Mouse (Mus musculus) right cerebral cortex, postnatal 36 days (tissue): ENCODE measurements around the gene Tmem245.

Experiments
- DNase-seq, 2 experiments: peaks; one replicate each; pipeline ENCODE4 v3.0.0; 2022; ENCODE audit warnings: low spot score in 2 of 2, mixed read lengths in 1 of 2

The Tmem245 gene

DNA sequence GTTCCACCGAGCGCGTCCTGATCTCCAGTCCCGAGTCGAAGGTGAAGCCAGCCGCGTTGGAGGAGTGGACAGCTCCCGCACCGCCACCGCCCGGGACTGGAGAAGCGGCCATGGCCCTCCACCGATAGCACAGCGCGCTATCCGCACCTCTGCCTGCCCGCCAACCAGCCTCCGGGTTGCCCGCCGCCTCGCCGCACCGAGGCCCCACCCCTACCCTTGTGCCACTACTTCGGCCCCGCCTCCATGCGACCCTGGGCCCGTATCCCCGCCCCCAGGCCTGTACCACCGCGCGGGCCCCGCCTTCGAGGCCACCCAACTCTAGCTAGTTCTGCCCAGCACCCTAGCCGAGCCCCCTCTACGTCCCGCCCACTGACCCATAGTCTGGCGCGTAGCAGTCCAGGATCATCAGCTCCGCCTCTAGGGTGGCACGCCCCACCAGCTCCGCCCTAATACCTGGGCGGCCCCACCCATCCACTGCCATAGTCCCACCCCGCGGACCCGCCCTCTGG is 82.2 kb downstream of the Tmem245 start, which contains the start of gene Ctnnal1:
Ctnnal1 (minus strand) TSS at position 186 of the 509 bp plus-strand sequence.
- peak; percentile 73 to 81 for DNase-seq

DNA sequence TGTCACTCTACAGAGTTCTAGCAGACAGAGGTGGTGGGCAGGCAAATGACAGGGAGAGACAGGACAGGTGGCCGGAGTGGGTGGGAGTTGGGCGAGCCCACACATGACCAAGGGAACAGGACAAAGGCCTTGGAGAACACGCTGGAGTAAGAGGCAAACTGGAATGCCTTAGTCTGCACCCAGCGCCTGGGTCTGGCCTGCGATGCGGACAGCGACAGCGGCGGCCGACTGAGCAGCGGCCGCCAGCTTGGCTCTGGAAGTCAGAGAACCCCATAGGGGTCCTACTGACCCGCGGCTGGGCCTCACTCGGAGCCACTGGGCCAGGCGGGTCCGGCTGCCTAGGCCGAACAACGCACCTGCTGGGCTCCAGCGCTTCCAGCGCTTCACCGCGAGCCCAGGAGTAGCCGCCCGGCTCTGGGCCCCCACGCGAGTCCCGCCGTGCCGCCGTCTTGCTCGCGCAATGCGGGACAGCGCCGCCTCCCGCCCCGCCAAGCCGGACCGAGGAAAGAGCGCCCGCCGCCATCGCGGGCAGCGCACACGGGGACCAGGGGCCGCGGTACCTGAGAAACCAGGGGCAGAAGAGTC is 82.7 kb downstream of the Tmem245 start:
- DNase-seq: peak; percentile 35 to 43

DNA sequence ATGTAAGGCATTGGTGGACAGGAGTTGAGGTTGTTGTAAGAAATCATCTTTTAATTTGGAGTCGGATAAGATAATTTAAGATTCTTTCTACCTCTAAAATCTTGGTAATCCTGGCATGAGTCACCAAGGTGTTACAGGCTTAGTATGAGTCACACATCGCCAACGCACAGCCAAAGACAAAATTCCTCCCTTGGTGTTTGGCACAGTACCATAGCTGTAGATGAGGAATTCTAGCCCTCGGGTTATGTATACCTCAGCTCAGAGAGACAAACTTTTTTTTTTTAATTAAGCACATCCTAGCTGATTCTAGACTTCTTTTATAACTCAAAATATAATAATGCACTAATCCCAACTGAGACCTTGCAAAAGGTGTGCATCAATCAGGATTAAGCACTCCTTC is 83.2 kb downstream of the Tmem245 start:
- DNase-seq: peak; percentile 56 to 66

DNA sequence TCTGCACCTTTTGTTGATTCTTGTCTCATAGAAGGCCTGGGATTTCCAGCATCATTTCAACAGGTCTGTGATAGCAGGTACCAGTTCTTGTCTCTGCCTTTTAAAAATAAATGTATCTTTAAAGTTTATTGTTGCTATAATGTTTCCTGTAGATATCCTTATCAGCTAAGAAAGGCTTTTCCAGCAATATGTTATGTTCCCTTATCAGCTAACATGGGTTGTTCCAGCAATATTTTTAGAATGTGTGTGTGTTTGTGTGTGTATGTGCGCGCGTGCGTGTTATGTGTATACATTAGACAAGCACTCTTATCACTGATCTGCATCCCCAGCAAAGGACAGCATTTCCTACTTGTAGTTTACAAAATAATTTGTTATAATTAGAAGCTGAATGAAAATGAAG is 85.7 kb downstream of the Tmem245 start:
- DNase-seq: no peak

DNA sequence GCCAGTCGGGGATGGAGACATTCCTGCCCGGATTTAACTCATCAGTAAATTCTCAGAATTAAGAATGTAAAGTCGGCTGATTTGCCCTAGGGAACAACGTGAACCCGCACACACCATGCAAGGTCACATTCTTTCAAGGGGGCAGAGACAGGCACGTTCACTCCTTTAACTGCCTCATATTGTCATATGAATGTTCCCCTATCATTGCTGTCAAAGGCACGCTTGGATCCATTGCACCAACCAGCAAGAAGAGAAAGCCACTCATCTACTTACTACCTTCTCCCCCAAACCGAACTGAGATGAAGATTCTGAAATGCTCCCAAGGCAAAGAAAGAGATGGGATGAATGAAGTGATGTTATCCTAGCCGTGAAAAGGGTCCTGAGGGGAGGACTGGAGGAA is 88.5 kb downstream of the Tmem245 start:
- no peak for DNase-seq

DNA sequence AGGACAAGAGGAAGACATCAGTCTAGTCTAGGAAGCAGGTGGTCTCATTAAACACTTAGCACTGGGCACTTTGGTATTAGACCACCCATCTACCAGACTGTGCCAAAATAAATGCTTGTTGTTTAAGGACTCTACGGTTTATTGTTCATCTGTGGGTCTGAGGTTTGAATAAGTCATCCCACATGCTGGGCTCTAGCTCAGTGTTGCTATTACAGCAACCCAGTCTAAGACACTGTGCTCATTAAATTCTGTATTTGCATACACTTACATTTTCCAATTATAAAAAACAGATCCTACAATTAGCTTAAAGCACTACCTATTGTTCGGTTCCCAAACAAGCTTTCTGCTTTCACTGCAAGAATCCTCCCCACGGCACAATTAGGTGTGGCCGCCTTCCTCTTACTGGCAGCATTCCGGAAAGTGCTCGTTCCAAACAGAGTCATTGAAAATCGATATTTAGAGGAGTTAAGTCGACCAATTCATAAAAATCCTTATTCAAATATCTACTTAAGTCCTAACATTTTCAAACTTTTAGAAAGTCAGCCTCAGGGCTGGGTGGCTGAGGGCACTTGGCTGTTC is 90.8 kb downstream of the Tmem245 start:
- DNase-seq: no peak

DNA sequence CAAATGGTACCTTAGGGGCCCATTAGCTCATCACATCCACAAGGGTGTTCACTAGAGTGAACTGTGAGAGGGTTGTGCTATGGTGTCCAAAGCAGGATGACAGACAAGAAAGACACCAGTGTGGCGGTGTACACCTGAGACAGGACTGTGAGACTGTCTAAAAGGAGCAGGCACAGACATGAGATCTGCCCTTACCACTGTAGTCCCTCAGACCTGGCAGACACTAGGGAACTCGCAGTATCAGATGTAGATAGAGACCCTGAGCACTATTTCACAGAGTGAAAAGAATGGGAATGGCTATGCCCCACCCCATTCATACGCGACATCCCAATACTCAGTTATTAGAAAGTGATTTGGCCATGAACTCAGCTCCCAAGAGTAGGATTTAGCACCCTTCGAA is 91.3 kb downstream of the Tmem245 start:
- DNase-seq: no peak

DNA sequence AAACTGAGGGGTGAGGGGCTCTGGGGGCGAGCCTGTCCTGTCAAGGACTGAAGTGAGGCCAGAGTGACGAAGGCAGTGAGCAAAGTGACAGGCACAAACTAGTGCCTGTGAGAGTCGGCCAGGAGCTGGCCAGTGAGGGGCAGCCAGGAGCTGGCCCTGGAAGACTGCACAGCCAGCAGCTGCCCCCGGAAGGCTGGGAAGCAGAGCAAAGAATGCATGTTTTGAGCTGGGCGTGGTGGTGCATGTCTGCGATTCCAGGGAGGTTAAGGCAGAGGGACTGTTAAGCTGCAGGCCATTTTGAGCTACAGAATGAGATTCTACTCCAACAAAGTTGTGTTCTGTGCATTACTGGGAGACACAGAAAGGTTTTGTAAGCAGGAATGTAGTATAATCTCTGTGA is 96.5 kb downstream of the Tmem245 start:
- no peak for DNase-seq

DNA sequence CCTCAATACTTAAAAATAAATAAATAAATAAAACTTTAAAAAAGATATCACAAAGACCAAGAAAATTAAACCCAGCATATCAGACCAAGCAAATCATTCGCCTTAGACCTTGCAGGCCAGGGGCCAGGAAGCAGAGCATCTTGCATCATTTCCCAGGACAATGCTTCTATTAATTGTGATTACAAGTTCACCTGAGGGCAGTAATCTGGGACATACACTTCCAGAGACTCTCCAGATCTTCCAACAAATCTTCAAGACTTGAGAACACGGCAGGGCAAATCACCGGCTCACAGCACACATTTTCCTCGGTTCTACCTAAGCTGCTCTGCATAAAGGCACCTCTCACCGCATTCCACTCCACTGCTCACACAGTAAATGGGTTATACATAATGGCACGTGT is 99.2 kb downstream of the Tmem245 start:
- DNase-seq: no peak

DNA sequence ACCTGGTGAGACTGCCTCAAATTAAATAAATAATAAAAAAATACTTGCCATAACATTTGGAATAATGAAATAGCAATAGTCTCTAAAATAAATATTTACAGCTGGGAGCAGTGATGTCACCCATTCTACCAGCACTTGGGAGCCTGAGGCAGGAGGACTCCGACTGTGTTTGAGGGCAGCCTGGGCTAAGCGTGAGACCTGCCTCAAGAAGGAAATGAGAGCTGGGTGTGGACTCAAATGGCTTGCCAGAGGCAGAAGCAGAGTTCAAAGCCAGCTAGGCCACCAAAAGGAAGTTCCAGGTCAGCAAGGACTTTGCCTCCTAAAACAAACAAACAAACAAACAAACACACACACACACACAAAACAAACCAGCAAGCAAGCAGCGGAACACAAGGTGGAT is 99.8 kb downstream of the Tmem245 start:
- no peak for DNase-seq

DNA sequence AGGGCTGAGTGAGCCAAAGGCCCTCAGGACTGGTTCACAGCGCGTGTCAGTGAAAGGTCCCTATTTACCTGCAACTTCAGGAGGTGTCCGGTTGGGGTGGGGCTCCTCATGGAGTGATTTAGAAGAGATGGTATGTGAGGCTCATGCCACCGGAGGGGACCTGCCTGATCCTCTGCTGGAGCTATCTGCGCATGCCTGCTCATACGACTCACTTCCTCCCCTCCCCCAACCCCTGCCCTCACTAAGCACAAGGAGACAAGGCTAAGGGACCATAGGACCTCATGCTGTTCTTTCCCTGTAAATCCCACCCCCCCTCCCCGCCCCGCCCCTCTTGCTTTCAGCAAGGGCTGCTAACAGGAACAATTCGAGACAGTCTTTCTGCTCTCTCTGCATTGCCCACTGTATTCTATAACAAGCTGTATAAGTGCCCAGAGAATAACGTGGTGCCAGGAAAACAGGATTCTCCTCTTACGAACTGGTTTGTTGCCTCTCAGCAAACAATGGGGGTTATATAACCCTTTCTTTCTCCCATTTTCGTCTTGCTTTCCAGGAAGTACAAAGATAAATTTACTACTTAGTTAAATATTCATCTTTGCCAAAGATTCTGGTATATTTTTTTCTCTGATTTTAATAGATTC is 101.2 kb downstream of the Tmem245 start:
- no peak for DNase-seq

DNA sequence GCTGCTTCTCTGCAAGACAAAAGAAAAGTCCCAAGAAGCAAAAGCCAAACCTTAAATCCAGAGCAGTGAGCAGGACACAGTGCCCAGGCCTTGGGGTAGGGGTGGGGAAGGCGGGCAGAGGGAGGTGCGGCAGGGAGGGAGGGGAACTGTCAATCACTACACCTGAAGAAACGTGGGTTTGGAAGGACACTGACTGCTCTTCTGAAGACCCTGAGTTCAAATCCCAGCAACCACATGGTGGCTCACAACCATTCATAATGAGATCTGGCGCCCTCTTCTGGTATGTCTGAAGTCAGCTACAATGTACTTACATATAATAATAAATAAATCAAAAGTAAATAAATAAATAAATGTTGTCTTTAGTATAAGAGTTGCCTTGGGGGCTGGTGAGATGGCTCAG is 102.3 kb downstream of the Tmem245 start:
- DNase-seq: no peak

DNA sequence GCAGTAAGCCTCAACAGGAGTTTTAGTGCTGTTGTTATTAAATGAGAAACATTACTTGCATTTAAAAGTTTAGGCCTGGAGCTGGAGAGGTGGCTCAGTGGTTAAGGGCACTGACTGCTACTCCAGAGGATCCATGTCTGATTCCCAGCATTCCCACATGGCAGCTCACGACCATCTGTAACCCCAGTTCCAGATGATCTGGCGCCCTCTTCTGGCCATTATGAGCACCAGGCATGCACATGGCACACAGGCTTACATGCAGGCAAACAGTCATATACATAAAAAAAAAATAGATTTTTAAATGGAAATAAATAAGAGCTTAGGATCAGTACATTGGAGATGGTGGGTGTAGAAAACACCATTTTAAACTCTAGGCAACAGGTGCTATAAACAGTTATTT is 103.3 kb downstream of the Tmem245 start:
- no peak for DNase-seq

DNA sequence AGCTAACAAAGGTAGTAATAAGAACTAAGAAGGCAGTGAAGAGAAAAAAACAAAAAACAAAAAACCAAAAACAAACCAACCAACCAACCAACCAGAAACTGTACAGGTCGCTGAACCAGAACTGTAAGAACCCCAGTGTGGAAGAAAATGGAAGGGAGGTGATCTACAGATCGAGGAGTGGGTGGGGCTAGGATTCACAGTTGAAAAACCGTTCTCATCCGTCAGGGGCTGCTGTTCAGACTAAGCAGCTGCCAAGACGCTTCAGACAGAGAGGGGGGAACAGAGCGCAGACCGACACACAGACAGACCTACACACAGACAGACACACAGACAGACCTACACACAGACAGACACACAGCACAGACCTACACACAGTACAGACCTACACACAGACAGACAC is 104.7 kb downstream of the Tmem245 start:
- no peak for DNase-seq

DNA sequence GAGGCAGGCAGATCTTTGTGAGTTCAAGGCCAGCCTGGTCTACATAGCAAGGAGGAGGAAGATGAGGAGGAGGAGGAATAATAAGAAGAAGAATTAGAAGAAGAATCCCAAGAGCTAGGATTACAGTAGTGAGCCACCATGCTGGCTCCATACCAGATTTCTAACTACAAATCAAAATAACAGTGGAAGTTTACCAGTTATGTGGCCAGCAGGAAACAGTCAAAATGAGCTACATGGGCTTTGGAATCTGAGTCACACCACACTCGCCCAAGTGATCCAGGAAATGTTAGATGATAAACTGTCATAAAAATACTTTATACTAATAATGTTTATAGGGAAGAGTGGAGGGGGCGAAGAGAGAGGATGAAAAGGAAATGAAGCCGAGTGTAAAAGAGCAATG is 106.9 kb downstream of the Tmem245 start:
- DNase-seq: no peak

DNA sequence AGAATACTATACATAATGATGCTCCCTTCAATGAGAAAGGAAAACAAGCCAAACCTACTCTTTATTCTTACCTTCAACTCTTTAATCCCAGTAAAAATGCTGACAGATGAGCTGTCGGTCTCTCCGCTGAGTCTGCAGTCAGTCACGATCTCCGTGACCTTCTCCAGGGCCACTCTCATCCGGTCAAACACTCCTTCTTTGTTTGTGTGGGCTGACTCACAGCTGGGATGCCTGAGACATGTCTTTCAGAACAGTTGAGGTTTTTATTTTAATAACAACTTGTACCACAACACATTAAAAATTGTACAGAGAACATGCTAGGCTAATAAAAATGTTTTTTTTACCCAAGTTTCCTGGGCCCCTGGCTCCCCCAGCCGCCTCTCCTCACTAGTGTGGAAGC is 109.6 kb downstream of the Tmem245 start:
- no peak for DNase-seq

DNA sequence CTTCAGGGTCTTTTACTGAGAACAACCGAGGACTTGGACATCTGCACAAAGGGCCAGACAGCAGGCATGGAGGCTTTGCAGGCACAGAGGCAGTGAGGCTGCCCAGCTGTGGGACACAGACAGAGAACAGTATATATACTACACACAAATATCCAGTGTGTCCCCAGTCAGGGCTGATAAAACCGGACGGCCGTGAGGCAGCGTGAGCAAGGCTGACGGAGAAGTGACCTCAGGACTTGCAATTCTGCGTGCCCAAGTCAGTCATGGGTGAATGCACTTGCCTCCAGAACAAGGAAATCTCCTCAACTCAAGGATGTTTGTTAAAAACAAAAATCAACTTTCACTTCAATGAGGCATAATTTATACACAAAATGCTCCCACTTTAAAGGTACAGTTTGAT is 115.2 kb downstream of the Tmem245 start:
- no peak for DNase-seq

DNA sequence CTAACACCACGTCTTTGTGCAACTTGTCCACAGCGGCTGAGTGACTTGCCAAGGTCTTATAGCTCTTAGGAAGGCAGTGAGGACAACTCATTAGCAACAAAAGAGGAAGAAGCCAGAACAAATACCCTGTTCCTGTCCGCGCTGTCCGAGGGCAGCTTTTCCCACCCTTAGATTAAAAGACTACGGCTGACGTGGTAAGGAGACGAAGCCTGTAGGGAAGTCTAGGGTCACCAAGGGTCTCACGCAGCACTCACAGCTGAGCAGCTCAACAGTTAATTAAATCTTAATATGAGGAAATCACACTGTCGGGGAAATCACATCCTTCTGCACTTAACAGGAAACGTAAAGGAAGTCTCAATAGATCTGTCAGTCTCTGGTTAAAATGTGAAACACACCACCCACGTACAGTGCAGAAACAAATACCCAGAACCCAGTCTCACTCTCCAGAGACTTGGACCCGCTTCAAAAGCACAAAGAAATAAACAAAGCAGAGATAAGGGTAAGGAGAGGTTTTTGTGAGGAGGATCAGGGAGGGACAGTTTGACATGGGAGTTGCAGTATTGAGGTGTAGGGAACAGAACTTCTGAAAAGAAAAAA is 116.1 kb downstream of the Tmem245 start:
- DNase-seq: no peak

DNA sequence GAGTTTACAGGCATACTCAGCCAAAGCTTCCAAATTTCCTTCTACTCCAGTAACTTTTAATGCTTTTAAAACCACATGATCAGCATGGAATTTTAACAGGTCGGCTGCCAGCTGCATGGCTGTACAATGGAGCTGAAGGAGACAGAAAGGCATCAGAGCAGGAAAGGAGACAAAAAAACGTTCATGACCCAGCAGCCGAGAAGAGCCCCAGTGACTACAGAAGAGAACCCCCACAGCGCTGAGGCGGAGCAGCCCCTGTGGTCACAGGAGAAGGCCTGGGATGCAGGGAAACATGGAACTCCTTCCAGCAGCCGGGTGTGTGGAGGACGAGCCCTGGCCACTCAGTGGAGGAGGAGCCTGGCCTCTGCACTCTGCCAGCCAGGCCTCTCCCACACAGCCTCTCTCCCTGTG is 117.7 kb downstream of the Tmem245 start:
- DNase-seq: no peak

DNA sequence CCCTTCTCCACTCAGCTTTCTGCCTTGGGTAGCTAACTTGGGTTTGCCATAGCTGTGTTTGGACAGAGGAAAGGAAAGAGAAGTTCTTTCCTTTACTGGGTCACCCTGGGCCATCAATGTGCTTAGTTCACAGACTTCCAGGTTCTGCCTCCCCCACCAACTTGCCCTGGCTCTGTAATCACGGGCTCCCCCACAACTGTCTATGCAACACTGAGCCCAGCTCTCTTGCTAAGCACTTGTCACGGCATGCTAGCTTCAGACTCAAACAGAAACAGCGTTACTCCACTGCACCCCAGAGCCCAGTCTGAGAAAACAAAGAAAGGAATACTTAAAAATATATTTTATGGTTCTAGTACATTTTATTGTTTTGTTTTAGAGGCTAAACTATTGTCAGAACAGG is 118.3 kb downstream of the Tmem245 start:
- no peak for DNase-seq

DNA sequence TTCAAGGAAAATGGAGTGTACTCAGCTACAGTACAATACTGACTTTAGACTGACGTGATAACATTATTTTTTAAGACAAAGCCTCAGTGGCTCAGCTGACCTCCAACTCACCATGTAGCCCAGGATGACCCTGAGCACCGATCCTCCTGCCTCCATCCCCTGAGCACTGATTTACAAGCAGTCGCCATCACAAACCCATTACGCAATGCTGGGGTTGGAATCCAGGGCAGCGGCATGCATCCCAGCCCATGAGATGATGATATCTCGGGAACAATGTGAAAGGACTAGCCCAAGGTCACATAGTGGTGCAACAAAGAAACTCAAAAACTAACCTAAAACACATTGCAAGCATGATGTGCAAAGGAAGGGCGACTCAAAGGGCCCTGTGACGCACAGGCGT is 123.0 kb downstream of the Tmem245 start:
- DNase-seq: no peak

DNA sequence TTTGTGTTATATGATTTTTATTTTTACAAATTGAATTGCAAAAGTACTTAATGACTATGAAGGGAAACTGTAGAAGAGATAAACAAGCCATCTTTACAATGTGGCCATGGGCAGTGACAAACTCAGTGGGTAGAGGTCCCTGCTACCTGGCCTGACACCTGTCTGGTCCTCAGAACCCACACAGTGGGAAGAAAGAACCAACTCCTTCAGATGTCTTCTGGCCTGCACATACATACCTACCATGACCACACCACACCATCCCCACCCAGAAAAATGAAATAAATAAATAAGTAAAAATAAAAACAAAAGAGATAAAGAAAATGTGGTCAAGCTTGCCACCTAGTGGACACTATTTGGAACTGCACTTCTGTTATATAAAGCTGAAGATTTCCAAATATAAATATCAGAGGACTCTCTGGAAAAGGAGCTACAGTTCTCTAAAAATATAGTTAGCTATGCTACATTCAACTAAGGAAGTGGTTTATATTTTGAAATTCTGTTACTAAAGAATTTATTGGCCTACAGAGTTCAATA is 127.2 kb downstream of the Tmem245 start:
- DNase-seq: no peak
